Mouse (Mus musculus) forebrain, embryonic 16.5 days (tissue): ENCODE data around the gene Gm38119. TPM values are rescaled to one million over a fixed set of nuclear protein-coding genes. Genes with fewer than 3 reads are reported as not detected.

ENCODE experiments used
- ATAC-seq: fragments of 200-750 bp; cut with Nextera tagmentation; 2 replicates; pipeline ENCODE4 v1.8.0; 2017; ENCODE audit warnings: mild to moderate bottlenecking, moderate library complexity
- H3K27ac ChIP-seq: fragments of 300-500 bp; sonication (generic); 2 replicates; pipeline ENCODE4 v1.5.1; 2014; ENCODE audit warnings: low read length, control low read depth
- H3K27me3 ChIP-seq: fragments of 300-500 bp; sonication (generic); replicated peaks from 2 replicates; pipeline ENCODE4 v1.6.1; 2014; ENCODE audit warnings: low read length; ENCODE audit not compliant: control insufficient read depth, insufficient read depth
- H3K36me3 ChIP-seq: fragments of 300-500 bp; sonication (generic); 2 replicates; pipeline ENCODE4 v1.6.1; 2014; ENCODE audit not compliant: control insufficient read depth, insufficient read depth
- H3K4me1 ChIP-seq: fragments of 300-500 bp; sonication (generic); replicated peaks from 2 replicates; pipeline ENCODE4 v1.6.1; 2014; ENCODE audit warnings: low read length; ENCODE audit not compliant: control insufficient read depth, insufficient read depth
- H3K4me2 ChIP-seq: fragments of 300-500 bp; sonication (generic); 2 replicates; pipeline ENCODE4 v1.6.1; 2014; ENCODE audit warnings: mild to moderate bottlenecking, low read length, control low read depth
- H3K4me3 ChIP-seq: fragments of 300-500 bp; sonication (generic); replicated peaks from 2 replicates; pipeline ENCODE4 v1.5.1; 2014; ENCODE audit warnings: mild to moderate bottlenecking, low read length, control low read depth
- H3K9ac ChIP-seq: fragments of 300-500 bp; sonication (generic); replicated peaks from 2 replicates; pipeline ENCODE4 v1.6.1; 2014; ENCODE audit warnings: low read depth, low read length, control low read depth
- H3K9me3 ChIP-seq: fragments of 300-500 bp; sonication (generic); 2 replicates; pipeline ENCODE4 v1.6.1; 2016; ENCODE audit warnings: low read length; ENCODE audit not compliant: control insufficient read depth
- WGBS: fragments of 180-500 bp; shearing (Covaris S2); extraction: QIAGEN DNeasy Blood & Tissue Kit; methylation state at CpG from one replicate; pipeline ENCODE4 v1.1.7; 2014; 5-methylcytosine and 5-hydroxymethylcytosine counted together
- polyA plus RNA-seq: library from polyadenylated mRNA; unstranded; fragments of >200 nt; fragmentation: Nextera tagmentation; extraction: Ambion mirVana; gene quantifications from 2 replicates; pipeline ENCODE4 v1.2.1, GENCODE M21; 2015

Gm38119 gene
- not detected in 2 replicates for polyA plus RNA-seq

DNA sequence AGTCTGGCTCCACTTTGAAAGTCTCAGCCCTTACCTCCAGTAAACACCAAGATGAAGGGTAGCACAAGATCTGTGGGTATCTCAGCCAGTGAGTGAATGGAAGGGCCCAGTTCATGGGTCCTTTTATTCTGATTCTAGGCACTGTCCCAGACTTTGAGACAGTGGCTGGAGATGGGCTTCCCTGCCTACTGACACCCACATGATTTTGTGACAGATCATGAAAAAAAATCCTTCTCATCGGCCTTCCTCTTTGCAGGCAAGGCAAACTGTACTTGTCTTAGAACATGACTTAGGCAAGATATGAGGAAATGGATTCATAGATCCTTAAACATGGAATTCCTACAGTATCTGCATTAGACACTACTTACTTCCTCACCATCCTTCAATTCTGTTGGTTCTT is at the start of gene Gm38119:
Gm38119 (minus strand) TSS at position 101 of the 400 bp plus-strand sequence.
- Histone ChIP-seq H3K4me2 (no peak within 1 kb of the TSS), H3K36me3 (no peaks in the 10 kb centered on the region), H3K9ac (no peak within 1 kb of the TSS), H3K4me3 (no peak within 1 kb of the TSS), H3K27me3 (no peaks in the 10 kb centered on the region), H3K4me1 (no peaks in the 10 kb centered on the region), H3K9me3 (no peaks in the 10 kb centered on the region), H3K27ac (no peak within 1 kb of the TSS)
- ATAC-seq, result no peak
- 84% methylated on average over 1 of the region's 1 CpGs for WGBS

DNA sequence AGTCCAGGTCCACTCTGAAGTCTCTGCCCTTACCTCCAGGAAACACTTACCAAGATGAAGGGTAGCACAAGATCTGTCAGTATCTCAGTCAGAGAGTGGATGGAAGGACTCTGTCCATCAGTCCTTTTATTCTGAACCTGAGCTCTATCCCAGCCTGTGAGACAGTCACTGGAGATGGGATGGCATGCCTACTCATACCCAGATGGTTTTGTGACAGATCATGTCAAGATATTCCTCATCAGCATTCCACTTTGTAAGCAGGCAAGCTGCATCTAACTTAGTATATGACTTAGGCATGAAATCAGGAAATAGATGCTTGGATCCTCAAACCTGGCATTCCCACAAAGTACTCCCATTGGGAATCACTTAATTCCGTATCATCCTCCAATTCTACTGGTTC is 39.9 kb upstream of the Gm38119 start, which contains the start of gene Lce1i:
Lce1i (minus strand) TSS at position 101 of the 400 bp plus-strand sequence.
- ATAC-seq, result no peak
- Histone ChIP-seq H3K36me3 (no peaks in the 10 kb centered on the region), H3K4me1 (no peaks in the 10 kb centered on the region), H3K9ac (no peak within 1 kb of the TSS), H3K27me3 (no peaks in the 10 kb centered on the region), H3K4me3 (no peak within 1 kb of the TSS), H3K4me2 (no peak within 1 kb of the TSS), H3K27ac (no peak within 1 kb of the TSS), H3K9me3 (no peaks in the 10 kb centered on the region)
- 77% methylated on average over 1 of the region's 1 CpGs for WGBS

DNA sequence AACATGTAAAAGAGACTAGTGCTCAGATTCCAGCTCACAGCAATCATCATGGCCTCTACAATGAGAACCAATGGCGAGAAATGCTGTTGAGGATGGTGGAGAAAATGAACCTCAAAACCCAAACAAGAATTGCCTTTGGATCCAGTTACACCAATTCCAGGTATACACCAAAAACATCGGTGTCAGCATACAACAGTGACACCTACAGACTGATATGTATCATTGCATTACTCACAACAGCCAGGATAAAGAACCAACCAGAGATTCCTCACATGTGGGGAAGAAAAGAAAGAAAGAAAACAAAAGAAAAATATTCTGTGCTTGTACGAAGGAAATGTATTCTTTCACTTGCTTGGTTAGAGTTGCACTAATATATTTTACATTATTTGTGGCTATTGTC is 32.7 kb upstream of the Gm38119 start:
- WGBS, result 12% methylated on average over 3 of the region's 3 CpGs
- H3K36me3 ChIP-seq, result no peaks in the 10 kb centered on the region
- ATAC-seq, result no peak

DNA sequence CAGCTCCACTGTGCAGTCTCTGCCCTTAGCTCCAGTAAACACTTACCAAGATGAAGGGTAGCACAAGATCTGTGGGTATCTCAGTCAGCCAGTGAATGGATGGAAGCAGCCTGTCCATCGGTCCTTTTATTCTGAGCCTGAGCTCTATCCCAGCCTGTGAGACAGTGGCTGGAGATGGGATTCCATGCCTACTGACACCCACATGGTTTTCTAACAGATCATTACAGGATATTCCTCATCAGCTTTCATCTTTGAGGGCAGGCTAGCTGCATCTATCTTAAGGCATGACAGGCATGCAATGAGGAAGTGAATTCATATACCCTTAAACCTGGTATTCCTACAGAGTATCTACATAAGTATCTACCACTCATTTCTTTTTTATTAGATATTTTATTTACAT is 26.1 kb upstream of the Gm38119 start, which contains the start of gene Lce1h:
Lce1h (minus strand) TSS at position 101 of the 400 bp plus-strand sequence.
- Histone ChIP-seq H3K9me3 (no peaks in the 10 kb centered on the region), H3K27me3 (no peaks in the 10 kb centered on the region), H3K4me2 (no peak within 1 kb of the TSS), H3K27ac (no peak within 1 kb of the TSS), H3K4me3 (no peak within 1 kb of the TSS), H3K9ac (no peak within 1 kb of the TSS), H3K36me3 (no peaks in the 10 kb centered on the region), H3K4me1 (no peaks in the 10 kb centered on the region)
- WGBS, result 89% methylated on average over 1 of the region's 1 CpGs
- ATAC-seq, result no peak

More for the DNA sequence above, 32.7 kb upstream of the Gm38119 start:
- Histone ChIP-seq H3K9ac (no peak overlapping the region), H3K27ac (no peak overlapping the region), H3K4me1 (no peaks in the 10 kb centered on the region), H3K9me3 (no peaks in the 10 kb centered on the region), H3K27me3 (no peaks in the 10 kb centered on the region), H3K4me2 (no peak overlapping the region), H3K4me3 (no peak overlapping the region)

DNA sequence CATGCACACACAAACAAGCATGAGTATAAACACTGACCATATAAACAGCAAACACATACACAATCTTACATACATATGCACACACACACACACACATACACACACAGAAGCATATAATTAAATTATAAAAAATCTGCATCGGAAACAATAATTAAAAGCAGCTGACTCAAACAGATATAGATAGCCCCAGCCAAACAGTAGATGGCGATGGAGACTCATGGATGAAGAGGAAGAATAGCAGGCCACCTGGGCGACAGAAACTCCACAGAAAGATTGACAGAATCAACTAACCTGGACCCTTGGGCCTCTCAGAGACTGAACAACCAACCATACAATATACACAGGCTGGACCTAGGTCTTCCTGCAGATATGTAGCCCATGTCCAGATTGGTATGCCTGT is 14.3 kb upstream of the Gm38119 start:
- Histone ChIP-seq H3K4me3 (no peak overlapping the region), H3K36me3 (no peaks in the 10 kb centered on the region), H3K27me3 (no peaks in the 10 kb centered on the region), H3K27ac (no peak overlapping the region), H3K4me2 (no peak overlapping the region), H3K4me1 (no peaks in the 10 kb centered on the region), H3K9me3 (no peaks in the 10 kb centered on the region), H3K9ac (no peak overlapping the region)
- WGBS, result 45% methylated on average over 3 of the region's 3 CpGs
- no peak for ATAC-seq

DNA sequence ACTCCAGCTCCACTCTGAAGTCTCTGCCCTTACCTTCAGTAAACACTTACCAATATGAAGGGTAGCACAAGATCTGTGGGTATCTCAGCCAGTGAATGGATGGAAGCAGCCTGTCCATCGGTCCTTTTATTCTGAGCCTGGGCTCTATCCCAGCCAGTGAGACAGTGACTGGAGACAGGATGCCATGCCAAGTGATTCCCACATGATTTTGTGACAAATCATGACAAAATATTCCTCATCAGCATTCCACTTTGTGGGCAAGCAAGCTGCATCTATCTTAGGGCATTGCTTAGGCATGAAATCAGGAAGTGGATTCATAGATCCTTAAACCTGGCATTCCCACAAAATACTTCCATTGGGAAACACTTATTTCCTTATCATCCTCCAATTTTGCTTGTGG is 13.3 kb upstream of the Gm38119 start, which contains the start of gene Lce1g:
Lce1g (minus strand) TSS at position 101 of the 400 bp plus-strand sequence.
- H3K4me1 ChIP-seq, result no peaks in the 10 kb centered on the region
- no peaks in the 10 kb centered on the region for H3K36me3 ChIP-seq
- no peak within 1 kb of the TSS for H3K9ac ChIP-seq
- no peaks in the 10 kb centered on the region for H3K27me3 ChIP-seq
- no peak within 1 kb of the TSS for H3K27ac ChIP-seq
- 76% methylated on average over 1 of the region's 1 CpGs for whole genome bisulfite sequencing
- ATAC-seq, result no peak
- no peak within 1 kb of the TSS for H3K4me2 ChIP-seq
- no peaks in the 10 kb centered on the region for H3K9me3 ChIP-seq
- H3K4me3 ChIP-seq, result no peak within 1 kb of the TSS

DNA sequence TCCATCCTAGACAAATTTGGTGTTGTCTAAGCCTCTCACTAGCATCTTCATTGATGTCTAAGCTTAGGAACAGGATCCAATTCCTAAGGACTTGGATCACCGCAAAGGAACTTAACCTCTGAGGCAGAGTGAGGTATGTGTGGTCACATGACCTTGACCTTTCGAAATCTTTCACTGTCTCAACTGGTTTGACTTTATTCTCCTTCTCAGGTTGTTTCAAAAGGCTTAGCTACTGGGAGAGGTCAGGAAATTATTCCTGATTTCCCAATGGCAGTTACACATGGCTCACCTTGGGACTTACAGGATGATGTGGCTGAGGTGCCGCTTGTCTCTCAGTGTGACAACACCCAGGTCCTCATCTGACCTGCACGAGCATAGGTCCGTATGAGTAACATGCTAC is 16.3 kb downstream of the Gm38119 start:
- H3K9ac ChIP-seq, result no peak overlapping the region
- no peaks in the 10 kb centered on the region for H3K36me3 ChIP-seq
- no peaks in the 10 kb centered on the region for H3K27me3 ChIP-seq
- H3K4me2 ChIP-seq, result no peak overlapping the region
- H3K9me3 ChIP-seq, result no peaks in the 10 kb centered on the region
- H3K27ac ChIP-seq, result no peak overlapping the region
- H3K4me3 ChIP-seq, result no peak overlapping the region
- no peak for ATAC-seq
- no peaks in the 10 kb centered on the region for H3K4me1 ChIP-seq
- WGBS, result 92% methylated on average over 5 of the region's 5 CpGs

DNA sequence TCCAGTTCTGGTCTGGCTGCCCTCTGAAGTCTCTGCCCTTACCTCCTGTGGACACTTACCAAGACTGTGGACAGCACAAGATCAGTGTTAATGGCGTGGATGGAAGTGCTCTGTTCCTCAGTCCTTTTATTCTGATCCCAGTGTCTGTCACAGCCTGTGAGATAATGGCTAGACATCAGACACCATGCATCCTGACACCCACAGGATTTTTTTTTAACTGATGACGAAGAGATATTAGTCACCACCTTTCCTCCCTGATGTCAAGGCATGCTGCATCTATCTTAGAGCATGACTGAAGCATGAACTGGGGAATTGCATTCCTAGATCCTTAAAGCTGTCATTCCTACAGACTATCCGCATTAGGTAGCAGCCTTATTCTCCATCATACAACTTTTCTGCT is 18.6 kb downstream of the Gm38119 start, which contains the start of gene Lce1f:
Lce1f (minus strand) TSS at position 101 of the 400 bp plus-strand sequence.
- Histone ChIP-seq H3K9me3 (no peaks in the 10 kb centered on the region), H3K27ac (no peak within 1 kb of the TSS), H3K4me3 (no peak within 1 kb of the TSS), H3K9ac (no peak within 1 kb of the TSS), H3K27me3 (no peaks in the 10 kb centered on the region), H3K4me1 (no peaks in the 10 kb centered on the region), H3K36me3 (no peaks in the 10 kb centered on the region), H3K4me2 (no peak within 1 kb of the TSS)
- 79% methylated on average over 3 of the region's 3 CpGs for WGBS
- ATAC-seq, result no peak

DNA sequence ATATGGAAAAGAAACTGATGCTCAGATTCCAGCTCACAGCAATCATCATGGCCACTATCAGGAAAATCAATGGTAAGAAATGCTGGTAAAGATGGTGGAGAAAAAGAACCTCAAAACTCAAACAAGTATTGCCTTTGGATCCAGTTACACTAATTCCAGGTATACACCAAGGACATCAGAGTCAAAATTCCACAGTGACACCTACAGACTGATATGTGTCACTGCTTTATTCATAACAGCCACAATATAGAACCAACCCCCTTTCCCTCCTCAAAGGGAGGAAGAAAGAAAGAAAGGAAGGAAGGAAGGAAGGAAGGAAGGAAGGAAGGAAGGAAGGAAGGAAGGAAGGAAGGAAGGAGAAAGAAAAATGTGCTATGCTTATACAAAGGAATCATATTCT is 23.8 kb downstream of the Gm38119 start:
- H3K36me3 ChIP-seq, result no peaks in the 10 kb centered on the region
- H3K9ac ChIP-seq, result no peak overlapping the region
- no peaks in the 10 kb centered on the region for H3K9me3 ChIP-seq
- H3K4me3 ChIP-seq, result no peak overlapping the region
- no peaks in the 10 kb centered on the region for H3K4me1 ChIP-seq
- no peak for ATAC-seq
- H3K4me2 ChIP-seq, result no peak overlapping the region
- no peaks in the 10 kb centered on the region for H3K27me3 ChIP-seq
- H3K27ac ChIP-seq, result no peak overlapping the region

DNA sequence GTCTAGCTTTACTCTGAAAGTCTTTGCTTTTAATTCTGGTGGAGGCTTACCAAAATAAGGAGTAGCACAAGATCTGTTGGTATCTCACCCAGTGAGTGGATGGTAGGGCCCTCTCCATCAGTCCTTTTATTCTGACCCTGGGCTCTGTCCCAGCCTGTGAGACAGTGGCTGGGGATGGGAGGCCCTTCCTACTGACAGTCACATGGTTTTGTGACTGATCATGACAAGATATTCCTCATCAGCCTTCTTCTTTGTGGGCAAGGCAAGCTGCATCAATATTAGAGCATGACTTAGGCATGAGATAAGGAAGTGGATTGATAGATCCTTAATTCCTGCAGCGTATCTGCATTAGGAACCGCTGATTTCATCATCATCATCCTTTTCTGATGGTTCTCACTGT is 29.9 kb downstream of the Gm38119 start, which contains the start of gene Lce1e:
Lce1e (minus strand) TSS at position 101 of the 400 bp plus-strand sequence.
- H3K4me3 ChIP-seq, result no peak within 1 kb of the TSS
- H3K4me2 ChIP-seq, result no peak within 1 kb of the TSS
- no peaks in the 10 kb centered on the region for H3K36me3 ChIP-seq
- no peaks in the 10 kb centered on the region for H3K4me1 ChIP-seq
- H3K27me3 ChIP-seq, result no peaks in the 10 kb centered on the region
- H3K27ac ChIP-seq, result no peak within 1 kb of the TSS
- no peak within 1 kb of the TSS for H3K9ac ChIP-seq
- 90% methylated on average over 2 of the region's 2 CpGs for WGBS
- no peak for ATAC-seq
- H3K9me3 ChIP-seq, result no peaks in the 10 kb centered on the region
